Mouse (Mus musculus) layer of hippocampus, postnatal 36 days (tissue): Measurements from ENCODE around the gene Xab2. TPM values are rescaled to one million over a fixed set of nuclear protein-coding genes. Genes with fewer than 3 reads are reported as not detected.

Experiments used
- DNase-seq, 2 experiments: peaks; one replicate each; pipeline ENCODE4 v3.0.0; 2022
- total RNA-seq, 2 experiments: library from RNA; stranded (reverse); gene quantifications; 2 replicates each; pipeline ENCODE4 v1.2.3; 2021

Gene Xab2
- 10 to 100 TPM; 35.6 to 37.6 TPM for total RNA-seq

DNA sequence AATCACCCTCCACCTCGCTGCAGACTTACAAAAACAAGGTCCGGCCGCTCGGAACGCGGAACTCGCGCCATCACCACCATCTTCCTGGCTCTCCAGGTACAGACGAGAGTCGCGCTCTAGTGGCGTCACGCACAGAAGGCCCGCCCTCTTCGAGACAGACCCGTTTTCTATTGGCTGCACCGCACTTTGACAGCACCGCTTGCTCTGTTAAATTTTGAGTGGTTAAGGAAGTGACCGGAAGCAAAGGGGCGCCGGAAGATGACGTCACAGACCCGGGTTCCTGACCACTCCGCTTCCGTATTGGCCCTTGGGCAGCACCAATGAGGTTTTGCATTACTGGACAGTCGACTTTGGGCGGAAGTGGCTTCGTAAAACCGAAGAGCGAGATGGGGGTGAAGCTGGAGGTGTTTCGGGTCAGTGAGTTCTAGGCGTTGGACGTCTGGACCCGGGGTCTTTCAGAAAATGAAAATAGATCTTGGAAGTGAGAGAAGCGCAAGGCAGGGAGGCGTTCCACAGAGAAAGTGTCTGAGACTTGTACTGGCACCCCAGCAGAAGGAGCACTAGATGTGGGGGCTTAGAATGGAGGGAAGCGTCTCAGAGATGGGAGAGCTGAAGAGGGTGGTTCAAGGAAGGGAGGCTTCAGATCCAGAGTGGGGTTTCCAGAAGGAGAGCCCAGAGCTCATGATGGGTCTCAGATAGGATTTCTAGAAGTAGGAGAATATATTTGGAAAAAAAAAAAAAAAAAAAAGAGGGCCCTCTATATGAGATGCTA lies at the start of gene Xab2, which contains the start of gene Pet100:
Gene Xab2 (minus strand): TSS at position 118 of the 772 bp plus-strand sequence.
Gene Pet100 (plus strand): TSS at position 350 of the 772 bp plus-strand sequence.
- DNase-seq, result peak; percentile 98 to 99

DNA sequence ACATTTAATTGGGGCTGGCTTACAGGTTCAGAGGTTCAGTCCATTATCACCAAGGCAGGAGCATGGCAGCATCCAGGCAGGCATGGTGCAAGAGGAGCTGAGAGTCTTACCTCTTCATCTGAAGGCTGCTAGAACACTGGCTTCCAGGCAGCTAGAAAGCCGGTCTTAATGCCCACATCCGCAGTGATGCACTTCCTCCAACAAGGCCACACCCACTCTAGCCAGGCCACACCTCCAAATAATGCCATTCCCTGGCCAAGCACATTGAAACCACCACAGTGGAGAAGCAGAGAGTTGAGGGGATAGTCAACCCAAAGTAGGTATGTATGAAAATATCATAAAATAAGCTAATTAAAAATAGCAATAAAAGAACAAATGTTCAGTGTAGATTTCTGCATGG lies 49.3 kb upstream of the Xab2 start:
- no peak for DNase-seq

DNA sequence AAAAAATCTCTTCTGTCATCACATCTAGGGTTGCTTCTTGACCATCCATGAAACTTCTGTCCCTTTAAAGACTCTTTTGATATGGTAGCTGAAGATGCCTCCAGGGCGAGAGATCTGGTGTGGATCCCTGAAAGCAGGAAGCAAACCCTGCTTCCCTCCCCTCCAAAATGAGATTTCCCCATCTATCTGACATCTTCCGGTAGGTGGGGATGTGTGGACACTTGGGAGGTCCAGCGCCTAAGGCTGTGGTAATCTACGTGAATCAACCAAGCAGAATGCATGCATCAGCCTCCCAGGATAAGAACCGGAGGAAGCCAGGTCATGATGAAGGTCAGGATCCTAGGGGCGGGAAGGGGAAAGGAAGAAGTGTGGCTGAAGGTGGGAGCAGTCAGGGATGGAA lies 44.4 kb upstream of the Xab2 start, which contains the start of gene Mcemp1:
Gene Mcemp1 (plus strand): TSS at position 248 of the 400 bp plus-strand sequence.
- no peak for DNase-seq

- no peak for DNase-seq
Measured at GRCm38 (mm10) chr8:3664405-3664804, 43.3 kb upstream of the Xab2 start.

DNA sequence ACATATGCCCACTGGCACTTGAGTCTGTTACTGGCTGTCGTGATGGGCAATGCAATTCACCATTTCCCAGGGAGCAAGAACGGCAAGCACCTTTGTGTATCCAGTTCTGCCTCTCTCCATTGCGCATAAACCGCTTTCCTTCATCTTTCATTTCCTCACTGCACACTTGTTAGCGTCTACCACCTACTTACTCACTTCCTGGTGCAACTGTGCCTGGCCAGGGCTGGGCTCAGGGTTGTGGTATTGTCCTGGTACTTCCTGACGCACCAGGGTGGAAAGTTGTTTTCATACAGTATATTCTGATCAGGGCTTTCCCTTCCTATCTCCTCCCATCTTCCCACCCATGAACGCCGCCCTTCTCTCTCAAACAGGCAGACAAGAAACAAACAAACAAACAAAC lies 39.8 kb upstream of the Xab2 start:
- no peak for DNase-seq

DNA sequence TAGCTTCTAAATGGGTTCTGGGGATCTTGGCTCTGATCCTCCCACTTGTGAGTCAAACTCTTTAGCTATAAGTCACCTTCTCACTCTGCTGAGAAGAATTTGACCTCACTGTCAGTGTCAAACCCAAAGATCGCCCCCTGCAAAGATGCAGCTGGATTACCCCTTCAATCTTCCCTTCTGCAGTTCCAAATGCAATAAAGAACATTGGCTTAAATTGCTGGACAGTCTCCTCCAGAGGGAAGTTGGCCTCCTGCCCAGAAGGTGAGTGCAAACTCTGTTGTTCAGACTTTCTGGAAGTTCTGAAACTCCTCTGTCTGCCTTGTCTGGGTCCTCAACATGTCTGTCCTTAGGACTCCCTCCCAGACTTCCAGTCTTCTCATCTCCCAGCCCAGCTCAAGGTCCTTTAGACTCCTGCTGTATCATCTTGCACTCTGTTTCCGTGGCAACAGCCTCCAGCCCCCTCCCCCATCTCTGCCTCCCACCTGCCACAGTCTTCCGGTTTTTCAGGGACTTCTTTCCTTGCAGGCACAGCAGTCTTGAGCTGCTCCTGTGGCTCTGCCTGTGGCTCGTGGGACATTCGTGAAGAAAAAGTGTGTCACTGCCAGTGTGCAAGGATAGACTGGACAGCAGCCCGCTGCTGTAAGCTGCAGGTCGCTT lies 35.7 kb upstream of the Xab2 start:
- DNase-seq, result no peak

GRCm38 (mm10) chr8:3655526-3655925 lies 34.4 kb upstream of the Xab2 start, which contains the start of gene Retn:
Gene Retn, plus strand, starts transcription at chr8:3655770.
- no peak for DNase-seq

DNA sequence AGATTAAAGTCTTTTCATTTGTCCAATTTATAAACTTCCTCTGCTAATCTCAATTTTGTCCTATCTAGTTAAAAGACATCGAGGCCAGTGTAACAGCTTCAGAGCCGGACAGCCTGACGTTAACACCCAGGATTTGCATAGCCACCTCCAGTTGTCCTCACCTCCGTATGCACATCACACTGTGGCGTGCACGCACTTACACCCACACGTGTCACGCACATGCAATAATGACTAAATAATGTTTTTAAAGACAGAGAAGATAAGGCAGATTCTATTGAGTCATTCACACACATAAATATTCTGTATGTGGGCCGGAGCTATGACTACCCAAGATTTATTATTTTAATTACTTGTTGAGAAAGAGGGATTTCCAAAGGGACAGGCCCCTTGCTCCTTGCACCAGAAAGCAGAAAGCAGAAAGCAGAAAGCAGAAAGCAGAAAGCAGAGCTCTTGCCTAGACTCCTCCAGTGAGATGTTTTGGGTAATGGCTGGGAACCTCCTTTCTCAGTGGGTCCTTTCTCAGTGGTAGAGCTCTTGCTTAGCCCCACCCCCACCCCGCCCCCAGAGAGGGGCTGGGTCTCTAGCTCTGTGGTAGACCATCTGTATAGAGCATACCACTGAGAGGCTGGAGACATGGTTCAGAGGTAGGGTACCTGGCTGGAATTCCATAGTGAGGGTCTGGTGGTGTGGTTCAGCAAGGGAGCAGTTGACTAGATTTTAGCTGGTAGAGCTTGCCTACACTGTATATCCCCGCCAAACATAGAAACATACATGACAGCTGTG lies 33.8 kb upstream of the Xab2 start:
- no peak for DNase-seq

DNA sequence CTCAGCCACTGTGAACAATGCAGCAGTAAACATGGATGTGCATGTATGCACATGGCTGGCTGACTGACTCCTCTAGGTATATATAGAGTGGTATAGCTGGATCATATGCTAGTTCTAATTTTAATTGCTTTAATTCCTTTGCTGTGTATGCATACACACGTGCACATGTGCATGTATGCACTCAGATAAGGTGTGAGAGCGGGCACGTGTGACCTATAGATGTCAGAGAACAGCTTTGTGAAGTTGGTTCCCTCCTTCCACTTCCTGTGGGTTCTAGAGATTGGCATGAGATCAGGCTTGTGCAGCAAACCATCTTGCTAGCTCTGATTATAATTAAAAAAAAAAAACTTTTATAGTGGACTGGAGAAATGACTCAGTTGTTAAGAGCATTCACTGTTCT lies 31.7 kb upstream of the Xab2 start:
- no peak for DNase-seq

DNA sequence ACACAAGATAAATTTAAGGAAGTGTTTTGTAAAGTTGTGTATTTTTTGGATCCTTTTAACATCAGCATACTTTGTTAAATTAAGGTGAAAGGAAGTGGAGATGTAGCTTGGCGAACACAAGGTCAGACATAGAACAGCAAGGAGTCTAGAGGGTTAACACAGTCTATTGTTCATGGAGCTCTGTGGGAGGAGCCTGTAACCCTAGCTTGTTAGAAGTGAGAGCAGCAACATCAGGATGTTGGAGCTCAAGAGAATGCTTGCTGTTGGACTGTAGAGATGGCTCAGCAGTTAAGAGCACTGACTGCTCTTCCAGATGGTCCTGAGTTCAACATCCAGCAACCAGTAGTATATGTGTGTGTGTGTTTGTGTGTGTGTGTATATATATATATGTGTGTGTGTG lies 27.9 kb upstream of the Xab2 start:
- DNase-seq, result no peak

DNA sequence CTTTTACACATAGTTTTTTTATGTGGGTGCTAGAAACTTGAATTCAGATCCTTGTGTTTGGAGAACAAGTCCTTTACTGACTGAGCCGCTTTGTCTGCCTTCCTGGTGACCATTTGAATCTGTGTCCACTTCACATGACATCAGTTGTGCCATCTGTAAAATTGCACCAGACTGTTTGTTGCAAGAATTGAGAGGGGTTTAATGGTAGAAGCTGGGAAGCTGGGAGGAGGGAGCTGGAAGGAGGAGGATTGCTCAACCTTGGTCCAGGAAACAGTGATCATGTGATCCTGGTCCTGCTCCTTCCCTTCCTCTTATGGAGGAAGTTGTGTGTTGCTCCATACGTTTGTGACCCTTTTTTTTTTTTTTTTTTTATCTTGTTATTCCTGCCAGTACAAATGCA lies 27.2 kb upstream of the Xab2 start:
- no peak for DNase-seq

GRCm38 (mm10) chr8:3647561-3647960 lies 26.4 kb upstream of the Xab2 start:
- no peak for DNase-seq

GRCm38 (mm10) chr8:3646824-3647531 lies 25.9 kb upstream of the Xab2 start:
- no peak for DNase-seq

DNA sequence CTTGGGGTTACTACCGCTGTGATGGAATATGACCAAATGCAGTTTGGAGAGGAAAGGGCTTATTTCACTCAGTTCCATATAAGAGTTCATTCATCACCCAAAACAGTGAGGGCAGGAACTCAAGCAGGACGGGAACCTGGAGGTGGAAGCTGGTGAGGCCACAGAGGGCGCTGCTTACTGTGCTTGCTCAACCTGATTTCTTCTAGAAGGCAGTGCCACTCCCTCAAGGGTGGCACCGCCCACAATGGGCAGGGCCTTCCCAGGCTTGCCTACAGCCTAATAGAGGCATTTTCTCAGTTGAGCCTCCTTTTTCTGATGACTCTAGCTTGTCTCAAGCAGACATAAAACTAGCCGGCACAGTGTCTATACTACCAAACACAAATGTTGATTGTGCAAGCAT lies 24.7 kb upstream of the Xab2 start:
- DNase-seq, result no peak

GRCm38 (mm10) chr8:3631478-3631875 lies 10.4 kb upstream of the Xab2 start:
- DNase-seq, result no peak

DNA sequence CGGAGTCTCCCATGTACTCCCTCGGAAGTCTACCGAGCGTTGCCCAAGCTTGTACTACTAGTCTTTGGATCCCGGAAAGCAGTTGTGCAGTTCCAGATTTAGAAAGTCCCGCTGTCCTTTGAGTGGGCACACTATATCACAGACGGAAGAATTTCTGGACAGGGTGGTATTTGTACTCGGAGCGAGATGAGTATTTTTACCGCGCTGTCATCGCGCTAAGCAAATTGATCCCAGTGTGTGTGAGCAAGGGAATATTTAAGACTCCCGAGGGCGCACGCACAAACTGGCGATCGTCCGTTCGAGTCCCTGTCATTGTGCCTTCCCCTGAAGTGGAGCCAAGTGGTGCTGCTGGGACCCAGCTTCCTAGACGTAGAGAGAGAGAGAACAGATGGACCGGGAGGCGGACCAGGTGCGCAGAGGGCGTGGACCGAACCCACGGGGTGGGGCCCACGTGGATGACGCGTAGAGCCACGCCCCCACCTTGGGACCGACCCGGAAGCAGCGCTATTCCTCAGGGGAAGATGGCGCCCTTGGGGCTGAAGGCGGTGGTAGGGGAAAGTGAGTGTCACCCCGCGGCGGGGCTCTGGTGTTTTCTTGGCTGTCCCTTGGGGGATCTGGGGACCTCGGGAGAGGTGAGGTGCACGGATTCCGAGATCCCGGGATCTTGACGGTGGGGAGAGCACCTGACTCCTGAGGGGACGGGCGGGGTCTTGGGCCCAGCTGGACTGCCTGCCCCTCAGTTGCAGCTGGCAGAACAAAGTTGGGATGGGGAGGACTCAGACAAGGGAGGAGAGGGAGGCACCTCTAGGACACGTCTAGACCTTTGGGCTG lies 9.7 kb upstream of the Xab2 start, which contains the start of gene Stxbp2:
Gene Stxbp2 (plus strand): TSS at position 309 of the 831 bp plus-strand sequence.
- peak; percentile 64 to 67 for DNase-seq

GRCm38 (mm10) chr8:3628014-3628413 lies 6.9 kb upstream of the Xab2 start:
- no peak for DNase-seq

GRCm38 (mm10) chr8:3626971-3627370 lies 5.9 kb upstream of the Xab2 start:
- no peak for DNase-seq

DNA sequence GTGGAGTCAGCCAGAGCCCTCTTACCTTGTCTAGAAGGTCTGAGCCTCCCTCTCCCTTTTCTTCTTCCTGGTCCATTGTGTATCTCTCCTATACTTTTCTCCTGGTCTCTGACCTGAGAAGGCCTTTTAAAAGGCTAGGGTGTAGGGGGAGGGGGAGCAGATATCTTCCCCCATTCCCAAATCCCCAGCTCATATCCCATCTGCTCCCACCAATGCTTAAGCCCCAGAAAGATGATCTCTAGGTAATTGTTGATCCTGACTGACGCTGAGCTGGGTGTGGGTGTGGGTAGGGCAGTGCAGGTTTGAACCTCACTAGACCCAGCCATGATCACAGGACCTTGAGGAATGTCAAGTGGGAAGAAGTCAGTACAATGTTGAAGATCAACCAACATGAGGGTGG lies 4.3 kb upstream of the Xab2 start, which contains the start of gene Pcp2:
Gene Pcp2 (minus strand): TSS at position 101 of the 400 bp plus-strand sequence.
- no peak for DNase-seq

- no peak for DNase-seq
Measured at GRCm38 (mm10) chr8:3622119-3622518, 1.0 kb upstream of the Xab2 start.

GRCm38 (mm10) chr8:3609816-3610150 lies 11.3 kb downstream of the Xab2 start:
- no peak for DNase-seq
